Mouse (Mus musculus) activated CD4-positive, CD25-positive, alpha-beta regulatory T cell, adult 9 weeks (primary cell): ENCODE measurements around the gene Gm20817. TPM values are rescaled to one million over a fixed set of nuclear protein-coding genes. Genes with fewer than 3 reads are reported as not detected.

Experiments
- polyA plus RNA-seq: library from polyadenylated mRNA; unstranded; fragments of 100-300 nt; shearing (Covaris generic); gene quantifications from one replicate; pipeline ENCODE4 v1.2.1, GENCODE M21; 2017

Gene Gm20817
- polyA plus RNA-seq: not detected

GRCm38 (mm10) chrY:68832628-68833027 lies at the start of gene Gm20817:
TSS of gene Gm20817 (minus strand) at chrY:68832728.

